Mouse (Mus musculus) gastrocnemius, postnatal 25 days (tissue): ENCODE results near the gene Ntsr1. TPM values are rescaled to one million over a fixed set of nuclear protein-coding genes. Genes with fewer than 3 reads are reported as not detected.

Experiments used
- DNase-seq: peaks from one replicate; pipeline ENCODE4 v3.0.0; 2022
- total RNA-seq, 2 experiments: library from RNA; stranded (reverse); gene quantifications; 1 replicate in 1 of 2; 2 replicates in 1 of 2; pipeline ENCODE4 v1.2.3; 2021

Ntsr1 gene
- total RNA-seq, 2 experiments from 2014 or later = not detected

DNA sequence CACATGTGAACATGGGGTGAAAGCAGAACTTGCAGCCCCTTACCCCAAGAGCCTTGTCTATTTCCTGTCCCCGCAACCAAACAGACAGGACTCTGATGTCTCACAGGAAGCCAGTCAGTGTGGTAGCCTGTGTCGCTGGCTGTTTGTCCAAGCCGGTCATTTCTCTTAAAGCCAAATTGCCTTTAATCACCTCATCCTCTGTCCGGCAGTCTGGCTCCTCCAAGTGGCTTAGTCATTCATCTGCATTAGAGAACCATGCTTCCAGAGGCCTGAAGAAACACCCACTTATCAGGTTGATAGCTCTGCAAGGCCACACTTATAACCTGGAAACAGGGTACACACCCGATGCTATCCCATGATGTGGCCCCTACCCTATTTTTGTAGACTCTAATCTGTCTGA, 62.4 kb downstream of the Ntsr1 start:
- no peak for DNase-seq

DNA sequence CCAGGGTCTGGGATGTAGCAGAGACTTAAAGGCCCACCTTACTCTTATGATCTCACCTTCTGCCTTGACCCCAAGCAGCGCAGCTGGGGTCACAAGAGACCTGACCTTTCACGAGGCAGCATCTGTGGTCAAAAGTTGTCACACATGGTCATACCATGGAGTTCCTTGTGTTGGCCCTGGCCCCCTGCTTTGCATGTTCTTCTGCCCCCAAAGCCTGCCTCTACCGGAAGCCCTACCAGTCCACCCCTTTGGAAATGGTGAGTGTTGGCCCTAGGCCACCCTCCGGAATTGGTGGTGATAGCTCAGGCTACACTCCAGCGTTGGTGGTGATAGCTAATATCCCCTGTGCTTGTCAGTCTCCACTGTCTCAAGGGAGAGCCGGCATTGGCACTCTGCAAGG, 63.5 kb downstream of the Ntsr1 start:
- no peak for DNase-seq

DNA sequence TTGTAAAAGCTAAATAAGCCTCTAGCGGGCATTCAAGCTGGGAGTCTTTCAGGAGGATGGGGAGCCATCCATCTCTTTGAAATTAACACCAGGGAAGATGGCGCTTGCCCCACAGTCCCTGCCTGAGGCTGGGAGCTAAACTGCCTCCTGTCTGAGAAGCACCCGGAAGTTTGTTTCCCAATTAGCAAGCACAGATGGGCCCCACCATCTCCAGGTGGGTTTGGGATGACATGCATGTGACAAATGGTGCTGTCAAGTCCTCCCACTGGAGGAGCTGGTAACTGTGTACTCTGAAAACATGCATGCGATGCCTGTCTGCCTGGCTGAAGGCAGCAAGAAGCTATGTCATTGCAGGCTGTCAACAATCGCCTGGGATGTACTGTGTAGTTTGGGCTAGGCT, 64.1 kb downstream of the Ntsr1 start:
- no peak for DNase-seq

DNA sequence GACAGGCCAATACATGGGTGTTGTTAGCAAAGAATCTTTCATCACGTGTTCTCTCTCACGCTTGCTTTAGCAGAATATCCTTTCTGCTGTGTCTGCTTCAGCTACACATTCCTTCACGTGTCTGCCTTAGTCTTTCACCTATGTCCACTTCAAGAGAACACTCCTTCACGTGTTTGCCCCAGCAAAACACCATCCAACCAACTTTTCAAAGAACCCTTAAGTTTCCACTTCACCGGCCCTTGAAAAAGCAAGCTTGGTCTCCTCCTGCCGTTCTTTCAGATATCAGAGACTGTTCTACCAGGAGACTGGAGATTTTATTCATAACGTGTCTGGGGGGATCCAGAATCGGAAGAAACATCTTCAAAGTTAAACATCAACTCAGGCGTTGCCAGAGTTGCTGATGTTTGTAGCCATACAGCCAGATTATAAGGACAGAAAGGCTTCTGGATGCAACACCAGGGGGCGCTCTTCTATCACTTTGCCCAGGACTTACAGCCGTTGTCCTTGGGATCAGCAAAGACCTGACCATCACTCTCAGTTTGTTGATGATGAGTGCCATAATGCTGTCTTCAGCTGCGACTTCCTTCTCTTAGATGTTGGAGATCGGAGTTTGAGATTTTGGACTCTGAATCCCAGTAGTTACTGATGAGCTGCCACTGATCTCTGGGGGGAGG, 66.6 kb downstream of the Ntsr1 start:
- DNase-seq = no peak

DNA sequence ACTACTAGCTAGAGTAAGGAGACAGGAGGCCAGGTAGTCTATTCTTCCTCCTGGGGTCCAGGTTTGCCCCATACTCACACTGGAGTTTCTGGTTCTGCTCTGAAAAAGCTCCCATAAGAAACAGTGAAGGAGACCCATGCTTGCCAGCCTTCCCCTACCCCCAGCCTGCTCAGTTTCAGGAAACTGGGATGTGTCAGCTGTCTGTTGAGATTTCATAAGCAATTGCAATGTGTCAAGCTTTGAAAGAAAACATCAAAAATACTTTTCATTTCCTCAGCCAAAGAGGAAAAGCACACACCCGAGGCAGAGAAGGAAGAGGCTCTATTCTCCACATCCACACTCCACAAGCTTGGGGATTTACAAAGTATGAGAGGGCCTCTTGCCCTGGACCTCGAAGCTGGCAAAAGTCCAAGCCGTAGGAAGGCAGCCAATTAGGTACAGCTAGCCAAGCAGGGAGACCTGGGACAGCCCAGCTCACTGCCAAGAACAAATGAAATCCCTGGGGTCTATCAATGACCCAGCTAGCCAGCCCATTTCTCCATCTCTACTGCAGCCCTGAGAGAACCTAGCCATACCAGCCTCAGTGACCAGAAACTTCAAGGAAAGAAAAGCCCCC, 69.4 kb downstream of the Ntsr1 start:
- peak; percentile 71 for DNase-seq

DNA sequence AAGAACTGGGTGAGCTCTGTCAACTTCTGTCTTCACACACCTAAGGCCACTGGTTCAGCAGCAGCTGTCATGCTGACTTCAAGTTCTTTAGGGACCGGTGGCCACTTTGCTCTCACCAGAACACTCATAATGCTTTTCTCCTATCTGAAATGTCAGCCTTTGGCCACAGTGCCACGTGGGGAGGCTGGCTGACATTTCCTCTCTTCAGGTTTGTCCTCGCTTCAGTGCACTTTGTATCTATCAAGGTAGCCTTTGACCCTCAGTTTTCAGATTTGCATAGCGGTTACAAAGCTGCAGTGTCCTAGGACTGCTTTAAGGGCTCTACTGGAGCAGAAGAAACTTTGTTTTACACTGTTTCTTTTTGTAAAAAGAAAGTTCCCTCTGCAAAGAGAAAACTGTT, 76.7 kb downstream of the Ntsr1 start:
- DNase-seq = no peak

DNA sequence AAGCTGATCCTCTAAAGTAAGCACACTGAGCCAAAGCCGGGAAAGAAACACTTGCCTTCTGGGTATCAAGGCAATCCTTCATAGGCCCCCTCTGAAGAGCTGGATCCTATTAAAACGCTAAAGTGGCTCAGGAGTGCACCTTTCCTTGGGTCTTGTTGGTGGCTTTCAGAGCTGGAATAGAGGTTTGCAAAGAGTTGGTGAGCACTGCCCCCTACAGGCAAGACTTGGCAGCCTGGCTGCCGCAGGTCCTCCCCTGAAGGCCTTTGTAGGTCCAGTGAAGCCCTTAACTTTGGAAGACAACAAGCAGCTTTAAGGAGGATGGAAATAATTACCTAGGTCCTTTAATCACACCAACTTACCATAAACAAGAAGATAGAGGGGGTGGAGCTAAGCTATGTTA, 78.9 kb downstream of the Ntsr1 start:
- no peak for DNase-seq

DNA sequence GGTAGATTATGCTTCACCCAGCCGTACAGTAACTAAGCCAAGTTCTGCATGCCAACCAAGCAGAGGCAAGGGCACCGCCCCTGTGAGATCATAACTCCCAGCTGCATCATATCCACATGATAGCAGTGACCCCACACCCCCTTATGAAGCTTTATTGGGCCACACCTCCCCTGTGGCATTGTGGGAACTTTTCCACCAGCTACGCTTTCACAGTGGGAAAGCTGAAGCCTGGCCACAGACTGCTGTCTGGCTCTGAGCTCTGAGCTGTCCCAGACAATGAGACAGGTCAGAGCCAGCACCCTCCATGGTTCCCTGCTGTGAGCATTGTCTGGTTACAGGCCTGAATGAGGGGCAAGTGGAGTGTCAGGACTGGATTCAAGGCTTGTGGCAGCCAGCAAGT, 81.2 kb downstream of the Ntsr1 start, which contains the start of gene Mrgbp:
Mrgbp (plus strand) TSS at position 303 of the 400 bp plus-strand sequence.
- no peak for DNase-seq

DNA sequence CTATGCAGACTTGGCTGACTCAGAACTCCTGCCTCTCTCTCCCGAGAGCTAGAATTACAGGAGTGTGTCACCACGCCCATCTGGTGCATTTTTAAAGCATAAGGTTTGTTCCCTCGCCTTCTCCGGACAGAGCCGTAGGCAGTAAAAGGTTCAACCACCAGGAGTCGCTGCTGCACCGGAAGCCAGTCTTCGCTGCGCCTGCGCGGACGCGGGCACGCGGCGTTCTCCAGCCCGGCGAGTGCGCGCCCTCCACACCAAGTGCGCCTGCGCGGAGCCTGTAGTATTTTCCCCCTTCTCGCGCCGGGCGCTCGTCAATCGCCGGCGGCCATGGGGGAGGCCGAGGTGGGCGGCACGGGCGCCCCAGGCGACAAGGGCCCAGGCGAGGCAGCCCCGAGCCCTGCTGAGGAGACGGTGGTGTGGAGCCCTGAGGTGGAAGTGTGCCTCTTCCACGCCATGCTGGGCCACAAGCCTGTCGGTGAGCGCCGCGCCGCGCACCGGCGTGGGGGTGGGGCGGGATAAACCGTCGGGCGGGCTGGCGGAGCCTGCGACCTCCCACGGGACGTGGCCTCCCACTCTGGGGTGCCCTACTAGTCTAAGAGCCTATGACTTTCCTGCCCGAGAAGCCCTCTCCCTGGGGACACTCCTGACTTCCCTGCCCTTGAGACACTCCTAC, 82.8 kb downstream of the Ntsr1 start:
- peak; percentile 92 for DNase-seq

DNA sequence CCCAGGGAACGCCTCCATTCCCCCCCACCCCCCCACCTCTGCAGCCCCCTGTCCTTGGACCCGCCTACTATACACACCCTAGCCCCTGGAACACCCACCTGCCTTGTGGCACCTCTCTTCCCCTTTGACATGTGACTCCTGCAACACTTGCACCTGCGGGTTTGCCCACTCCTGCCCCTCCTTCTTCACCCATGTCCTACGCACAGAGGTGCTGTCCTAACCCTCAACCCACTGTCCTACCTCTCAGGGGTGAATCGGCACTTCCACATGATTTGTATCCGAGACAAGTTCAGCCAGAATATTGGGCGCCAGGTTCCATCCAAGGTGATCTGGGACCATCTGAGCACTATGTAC, 83.4 kb downstream of the Ntsr1 start:
- DNase-seq = no peak

DNA sequence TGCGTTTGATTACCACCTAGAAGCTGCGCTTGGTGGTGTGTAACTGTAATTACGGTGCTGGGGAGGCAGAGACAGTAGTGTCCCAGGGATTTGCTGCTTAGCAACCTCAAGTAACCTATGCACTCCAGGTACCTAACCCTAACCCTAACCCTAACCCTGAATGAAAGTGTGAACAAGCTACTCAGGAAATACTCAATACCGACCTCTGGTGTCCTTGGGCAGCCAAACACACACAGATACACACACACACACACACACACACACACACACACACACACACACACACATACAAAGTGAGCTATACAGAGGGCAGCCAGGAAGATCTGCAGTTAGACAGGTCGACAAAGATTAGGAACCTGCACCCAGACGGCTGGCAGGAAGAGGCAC, 89.0 kb downstream of the Ntsr1 start:
- no peak for DNase-seq

DNA sequence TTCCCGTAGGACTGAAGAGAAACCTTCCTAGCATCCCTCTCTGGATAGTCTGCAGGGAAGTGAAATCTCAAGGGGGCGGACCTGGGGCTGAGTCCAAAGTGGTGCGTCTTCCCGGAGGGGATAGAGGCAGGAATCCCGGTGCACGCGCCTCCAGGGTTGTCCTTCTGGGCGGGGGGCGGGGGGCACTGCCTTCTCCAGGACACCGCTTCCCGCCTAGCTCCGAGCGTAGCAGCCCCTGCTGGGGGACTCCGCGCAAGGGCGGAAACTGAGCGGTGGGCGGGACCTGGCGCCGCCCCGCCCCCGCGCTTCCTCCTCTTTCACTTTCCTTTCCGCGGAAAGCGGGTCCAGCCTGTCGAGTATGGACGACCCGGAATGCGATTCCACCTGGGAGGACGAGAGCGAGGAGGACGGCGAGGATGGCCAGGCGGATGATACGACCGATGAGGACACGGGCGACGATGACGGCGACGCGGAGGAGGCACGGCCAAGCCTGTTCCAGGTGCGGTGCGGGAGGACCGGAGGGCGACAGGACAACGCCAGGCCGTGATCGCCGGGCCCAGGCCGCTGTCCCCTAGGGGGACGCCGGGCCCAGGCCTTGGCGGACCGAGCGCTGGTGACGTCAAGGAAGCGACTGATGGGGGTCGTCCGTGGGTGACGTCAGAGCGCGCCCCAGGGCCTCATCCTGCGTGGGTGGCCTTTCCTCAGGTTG, 89.5 kb downstream of the Ntsr1 start, which contains the start of gene Ogfr:
Ogfr (plus strand) TSS at position 123 of the 709 bp plus-strand sequence.
- peak; percentile 80 for DNase-seq

Other genes starting within 250 kb of the Ntsr1 start
- 100 to 1,000 TPM; 342 to 348 TPM for gene Rps21, start 242.6 kb upstream of the Ntsr1 start, total RNA-seq
- gene Cables2, start 226.5 kb upstream of the Ntsr1 start, total RNA-seq = 10 to 100 TPM in 1 of 2 experiments, 1 to 10 TPM in 1; 8.6 to 10.7 TPM
- not detected for gene Rbbp8nl, start 210.1 kb upstream of the Ntsr1 start, total RNA-seq
- not detected for gene Gata5, start 165.3 kb upstream of the Ntsr1 start, total RNA-seq
- gene Slco4a1, start 43.7 kb upstream of the Ntsr1 start, total RNA-seq = not detected
- 1 to 10 TPM; 4.1 to 4.5 TPM for gene Mrgbp, start 81.3 kb downstream of the Ntsr1 start, total RNA-seq
- 10 to 100 TPM; 20.0 to 23.6 TPM for gene Ogfr, start 89.3 kb downstream of the Ntsr1 start, total RNA-seq
- under 1 TPM; 0.16 to 0.59 TPM for gene Col9a3, start 97.8 kb downstream of the Ntsr1 start, total RNA-seq
- gene Tcfl5, start 142.7 kb downstream of the Ntsr1 start, total RNA-seq = under 1 TPM in 1 of 2 experiments, not detected in 1; 0.18 TPM
- 10 to 100 TPM; 14.6 to 16.2 TPM for gene Dido1, start 210.0 kb downstream of the Ntsr1 start, total RNA-seq
- gene Gid8, start 210.1 kb downstream of the Ntsr1 start, total RNA-seq = 10 to 100 TPM; 31.8 to 34.4 TPM
- under 1 TPM; 0.20 to 0.48 TPM for gene Slc17a9, start 225.3 kb downstream of the Ntsr1 start, total RNA-seq